Mouse (Mus musculus) embryonic facial prominence, embryonic 12.5 days (tissue): Measurements from ENCODE around the gene Gm2a. TPM values are rescaled to one million over a fixed set of nuclear protein-coding genes. Genes with fewer than 3 reads are reported as not detected.

Source experiments
- ATAC-seq: fragments of 200-750 bp; cut with Nextera tagmentation; 2 replicates; pipeline ENCODE4 v1.8.0; 2017; ENCODE audit not compliant: insufficient number of reproducible peaks, insufficient read depth, low FRiP score, low TSS enrichment
- H3K27ac ChIP-seq: fragments of 300-500 bp; sonication (generic); 2 replicates; pipeline ENCODE4 v1.5.1; 2016; ENCODE audit warnings: mild to moderate bottlenecking
- H3K27me3 ChIP-seq: fragments of 300-500 bp; sonication (generic); 2 replicates; pipeline ENCODE4 v1.6.1; 2016; ENCODE audit warnings: mild to moderate bottlenecking, moderate library complexity
- H3K36me3 ChIP-seq: fragments of 300-500 bp; sonication (generic); 2 replicates; pipeline ENCODE4 v1.6.1; 2016; ENCODE audit warnings: mild to moderate bottlenecking
- H3K4me1 ChIP-seq: fragments of 300-500 bp; sonication (generic); 2 replicates; pipeline ENCODE4 v1.6.1; 2016
- H3K4me2 ChIP-seq: fragments of 300-500 bp; sonication (generic); replicated peaks from 2 replicates; pipeline ENCODE4 v1.6.1; 2016; ENCODE audit warnings: mild to moderate bottlenecking, moderate library complexity
- H3K4me3 ChIP-seq: fragments of 300-500 bp; sonication (generic); 2 replicates; pipeline ENCODE4 v1.5.1; 2016; ENCODE audit warnings: mild to moderate bottlenecking
- H3K9ac ChIP-seq: fragments of 300-500 bp; sonication (generic); 2 replicates; pipeline ENCODE4 v1.6.1; 2016; ENCODE audit warnings: mild to moderate bottlenecking, moderate library complexity
- H3K9me3 ChIP-seq: fragments of 300-500 bp; sonication (generic); 2 replicates; pipeline ENCODE4 v1.6.1; 2016; ENCODE audit warnings: mild to moderate bottlenecking, moderate library complexity
- WGBS: fragments of 180-500 bp; shearing (Covaris S2); methylation state at CpG from one replicate; pipeline ENCODE4 v1.1.7; 2016; 5-methylcytosine and 5-hydroxymethylcytosine counted together
- polyA plus RNA-seq: library from polyadenylated mRNA; unstranded; fragments of >200 nt; fragmentation: Nextera tagmentation; extraction: Ambion mirVana; gene quantifications from 2 replicates; pipeline ENCODE4 v1.2.1, GENCODE M21; 2016

The Gm2a gene
- polyA plus RNA-seq, 1 experiment from 2014 or later, result 13.0 TPM

DNA sequence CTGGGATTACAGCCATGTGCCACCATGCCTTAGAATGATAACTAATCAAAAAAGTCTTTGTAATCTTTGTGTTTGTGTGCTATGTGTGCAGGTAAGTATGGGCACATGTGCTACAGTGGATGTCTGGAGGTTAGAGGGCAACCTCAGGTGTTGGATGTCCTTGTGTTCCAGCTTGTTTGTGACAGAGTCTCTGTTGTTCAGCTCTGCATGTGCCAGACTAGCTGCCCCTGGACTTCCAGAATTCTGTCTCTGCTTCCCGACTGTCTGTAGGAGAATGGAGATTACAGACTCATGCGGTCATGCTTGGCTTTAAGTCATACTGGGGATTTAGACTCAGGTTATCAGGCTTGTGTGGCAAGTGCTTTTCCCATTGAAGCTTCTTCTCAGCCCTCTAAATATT is 16.4 kb downstream of the Gm2a start:
- no peak overlapping the region for H3K9ac ChIP-seq
- H3K27ac ChIP-seq, result no peak overlapping the region
- 73% methylated on average over 2 of the region's 2 CpGs for WGBS
- ATAC-seq, result no peak
- H3K4me3 ChIP-seq, result no peak overlapping the region
- H3K4me1 ChIP-seq, result no peaks in the 10 kb centered on the region
- H3K36me3 ChIP-seq, result no peaks in the 10 kb centered on the region
- H3K9me3 ChIP-seq, result no peaks in the 10 kb centered on the region
- no peaks in the 10 kb centered on the region for H3K27me3 ChIP-seq
- no peak overlapping the region for H3K4me2 ChIP-seq

GRCm38 (mm10) chr11:55116004-55116403 is 18.1 kb downstream of the Gm2a start:
- Histone ChIP-seq H3K27me3 (no peaks in the 10 kb centered on the region), H3K9me3 (no peaks in the 10 kb centered on the region), H3K4me3 (no peak overlapping the region), H3K9ac (no peak overlapping the region), H3K27ac (no peak overlapping the region), H3K4me2 (no peak overlapping the region), H3K4me1 (no peaks in the 10 kb centered on the region), H3K36me3 (no peaks in the 10 kb centered on the region)
- WGBS, result 80% methylated on average over 3 of the region's 3 CpGs
- no peak for ATAC-seq

- Histone ChIP-seq H3K27ac (no peak overlapping the region), H3K4me3 (no peak overlapping the region), H3K9ac (no peak overlapping the region), H3K9me3 (no peaks in the 10 kb centered on the region), H3K27me3 (no peaks in the 10 kb centered on the region), H3K36me3 (no peaks in the 10 kb centered on the region), H3K4me1 (no peaks in the 10 kb centered on the region), H3K4me2 (no peak overlapping the region)
- no peak for ATAC-seq
- 82% methylated on average over 2 of the region's 2 CpGs for WGBS
Observed at GRCm38 (mm10) chr11:55117031-55117430, 19.1 kb downstream of the Gm2a start.

GRCm38 (mm10) chr11:55120279-55120678 is 22.4 kb downstream of the Gm2a start:
- H3K4me1 ChIP-seq, result no peaks in the 10 kb centered on the region
- no peaks in the 10 kb centered on the region for H3K36me3 ChIP-seq
- no peak overlapping the region for H3K4me2 ChIP-seq
- ATAC-seq, result no peak
- no peak overlapping the region for H3K9ac ChIP-seq
- no peak overlapping the region for H3K27ac ChIP-seq
- no peaks in the 10 kb centered on the region for H3K9me3 ChIP-seq
- no peak overlapping the region for H3K4me3 ChIP-seq
- no peaks in the 10 kb centered on the region for H3K27me3 ChIP-seq

DNA sequence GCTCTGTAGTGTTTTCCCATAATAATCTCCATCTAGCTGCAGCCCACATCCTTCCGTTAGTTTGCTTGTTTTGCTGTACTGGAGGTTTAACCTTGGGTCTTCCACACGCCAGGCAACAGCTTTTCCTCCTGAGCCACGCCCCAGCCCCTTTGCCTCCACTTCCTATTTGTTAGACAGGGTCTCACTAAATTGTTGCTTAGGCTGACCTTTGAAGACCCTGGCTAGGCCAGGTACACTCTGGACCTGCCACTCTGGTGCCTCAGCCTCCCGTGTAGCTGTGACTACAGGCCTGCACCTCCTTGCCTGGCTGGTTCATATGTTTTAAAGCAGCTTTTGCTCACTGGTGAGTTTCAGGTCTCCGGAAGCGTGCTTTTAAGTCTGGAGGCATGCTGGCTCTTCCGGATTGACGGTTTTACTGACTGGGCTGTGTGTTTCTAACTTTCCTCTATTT is 22.9 kb downstream of the Gm2a start:
- Histone ChIP-seq H3K4me2 (no peak overlapping the region), H3K36me3 (no peaks in the 10 kb centered on the region), H3K27me3 (no peaks in the 10 kb centered on the region), H3K27ac (0 out of 2 replicates have a peak overlapping the region, but pooled peaks have one; percentile 62), H3K9me3 (no peaks in the 10 kb centered on the region), H3K4me1 (no peaks in the 10 kb centered on the region), H3K4me3 (no peak overlapping the region), H3K9ac (no peak overlapping the region)
- ATAC-seq, result no peak
- 72% methylated on average over 8 of the region's 8 CpGs for WGBS

- H3K4me3 ChIP-seq, result no peak overlapping the region
- H3K27me3 ChIP-seq, result no peaks in the 10 kb centered on the region
- H3K4me2 ChIP-seq, result no peak overlapping the region
- no peaks in the 10 kb centered on the region for H3K4me1 ChIP-seq
- no peak for ATAC-seq
- no peaks in the 10 kb centered on the region for H3K9me3 ChIP-seq
- no peak overlapping the region for H3K27ac ChIP-seq
- no peak overlapping the region for H3K9ac ChIP-seq
- WGBS, result 74% methylated on average over 1 of the region's 1 CpGs
- H3K36me3 ChIP-seq, result no peaks in the 10 kb centered on the region
Observed at GRCm38 (mm10) chr11:55121430-55121829, 23.5 kb downstream of the Gm2a start.

DNA sequence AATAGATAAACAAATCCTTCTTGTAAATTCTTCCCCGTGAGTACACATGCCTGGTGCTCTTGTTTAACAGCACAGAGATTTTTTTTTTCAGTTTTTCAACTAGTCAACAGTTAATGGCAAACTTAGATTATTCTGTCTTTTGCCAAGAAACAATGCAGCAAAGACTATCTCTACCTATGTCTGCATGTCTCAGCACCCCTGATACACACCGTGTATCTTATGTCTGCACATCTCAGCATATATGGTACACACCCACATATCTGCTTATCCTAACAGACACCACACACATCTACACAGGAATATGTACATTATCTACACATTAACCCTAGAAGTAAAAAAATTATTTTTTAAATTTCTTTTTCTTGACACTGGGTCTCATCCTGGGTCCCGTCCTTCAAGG is 28.7 kb downstream of the Gm2a start:
- no peaks in the 10 kb centered on the region for H3K4me1 ChIP-seq
- WGBS, result 83% methylated on average over 3 of the region's 3 CpGs
- no peak overlapping the region for H3K4me2 ChIP-seq
- H3K27me3 ChIP-seq, result no peaks in the 10 kb centered on the region
- H3K36me3 ChIP-seq, result no peaks in the 10 kb centered on the region
- no peak overlapping the region for H3K27ac ChIP-seq
- H3K9ac ChIP-seq, result no peak overlapping the region
- no peaks in the 10 kb centered on the region for H3K9me3 ChIP-seq
- no peak for ATAC-seq
- no peak overlapping the region for H3K4me3 ChIP-seq

DNA sequence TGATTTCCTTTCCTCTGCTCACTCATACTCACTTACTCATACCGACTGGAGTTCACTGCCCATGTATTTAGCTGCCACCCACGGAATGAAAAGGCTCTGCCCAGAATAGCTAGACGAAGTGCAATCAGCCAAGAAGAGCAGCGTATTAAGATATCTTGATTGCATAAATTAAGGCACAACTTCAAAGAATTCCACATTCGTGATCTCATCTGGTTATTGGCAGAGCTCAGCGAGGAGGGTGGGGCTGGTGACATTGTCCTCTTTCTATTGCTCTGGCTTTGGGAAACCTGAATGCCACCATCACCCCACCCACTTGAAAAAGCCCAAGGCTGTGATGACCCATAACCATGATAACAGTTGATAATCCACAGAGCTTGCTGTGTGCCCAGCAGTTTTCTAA is 30.0 kb downstream of the Gm2a start:
- H3K36me3 ChIP-seq, result no peaks in the 10 kb centered on the region
- ATAC-seq, result no peak
- WGBS, result 75% methylated on average over 6 of the region's 6 CpGs

DNA sequence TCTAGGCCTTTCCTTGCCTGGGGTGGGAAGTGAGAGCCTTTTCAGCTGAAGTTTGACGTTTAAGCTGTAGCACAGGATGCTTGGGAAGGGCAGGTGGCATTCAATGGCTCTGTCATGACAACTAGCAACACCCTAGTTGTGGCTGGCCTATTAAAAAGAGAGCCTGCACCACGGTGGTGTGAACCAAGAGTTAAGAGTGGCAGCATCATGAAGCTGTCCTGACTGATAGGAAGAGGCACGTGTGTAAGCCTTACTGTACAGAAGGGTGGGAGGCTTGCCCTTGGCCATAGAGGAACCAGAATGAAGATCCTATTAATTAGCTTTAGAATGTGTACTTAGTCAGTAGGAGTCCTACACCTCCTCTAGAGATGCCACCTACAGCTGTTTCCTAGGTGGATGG is 30.5 kb downstream of the Gm2a start:
- Histone ChIP-seq H3K27ac (no peak overlapping the region), H3K36me3 (no peaks in the 10 kb centered on the region), H3K9ac (no peak overlapping the region), H3K27me3 (no peaks in the 10 kb centered on the region), H3K4me2 (no peak overlapping the region), H3K4me1 (no peaks in the 10 kb centered on the region), H3K4me3 (no peak overlapping the region), H3K9me3 (no peaks in the 10 kb centered on the region)
- 76% methylated on average over 3 of the region's 3 CpGs for WGBS
- no peak for ATAC-seq

More for the DNA sequence above, 30.0 kb downstream of the Gm2a start:
- H3K27me3 ChIP-seq, result no peaks in the 10 kb centered on the region
- no peaks in the 10 kb centered on the region for H3K4me1 ChIP-seq
- H3K4me3 ChIP-seq, result no peak overlapping the region
- no peaks in the 10 kb centered on the region for H3K9me3 ChIP-seq
- H3K9ac ChIP-seq, result no peak overlapping the region
- no peak overlapping the region for H3K27ac ChIP-seq
- H3K4me2 ChIP-seq, result no peak overlapping the region

- no peak for ATAC-seq
- no peaks in the 10 kb centered on the region for H3K36me3 ChIP-seq
- no peaks in the 10 kb centered on the region for H3K9me3 ChIP-seq
- no peaks in the 10 kb centered on the region for H3K4me1 ChIP-seq
- 91% methylated on average over 11 of the region's 11 CpGs for WGBS
- H3K4me2 ChIP-seq, result no peak overlapping the region
- no peak overlapping the region for H3K4me3 ChIP-seq
- H3K9ac ChIP-seq, result no peak overlapping the region
- no peaks in the 10 kb centered on the region for H3K27me3 ChIP-seq
- no peak overlapping the region for H3K27ac ChIP-seq
Observed at GRCm38 (mm10) chr11:55131077-55131742, 33.3 kb downstream of the Gm2a start.

DNA sequence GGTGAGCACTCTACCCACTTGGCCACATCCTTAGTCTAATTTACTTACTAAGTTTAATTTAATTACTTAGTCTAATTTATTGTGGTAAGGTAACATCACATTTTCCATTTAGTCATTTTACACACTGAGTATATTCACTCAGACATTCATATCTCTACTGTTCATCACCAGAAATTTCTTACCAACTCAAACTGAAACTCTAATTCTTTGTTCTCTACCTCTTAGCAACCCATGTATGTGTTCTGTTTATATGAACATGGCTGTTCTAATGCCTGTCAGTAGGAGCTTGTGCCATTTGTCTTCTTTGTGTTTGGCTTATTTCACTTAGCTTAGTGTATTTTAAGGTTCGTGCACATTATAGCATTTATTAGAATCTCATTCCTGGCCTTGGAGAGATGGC is 34.0 kb downstream of the Gm2a start:
- Histone ChIP-seq H3K9ac (no peak overlapping the region), H3K4me3 (no peak overlapping the region), H3K27me3 (no peaks in the 10 kb centered on the region), H3K27ac (no peak overlapping the region), H3K9me3 (no peaks in the 10 kb centered on the region), H3K4me2 (no peak overlapping the region), H3K36me3 (no peaks in the 10 kb centered on the region), H3K4me1 (no peaks in the 10 kb centered on the region)
- WGBS, result 86% methylated on average over 1 of the region's 1 CpGs
- ATAC-seq, result no peak

GRCm38 (mm10) chr11:55133204-55133603 is 35.3 kb downstream of the Gm2a start:
- H3K4me2 ChIP-seq, result no peak overlapping the region
- no peaks in the 10 kb centered on the region for H3K27me3 ChIP-seq
- no peak overlapping the region for H3K4me3 ChIP-seq
- H3K27ac ChIP-seq, result no peak overlapping the region
- H3K9ac ChIP-seq, result no peak overlapping the region
- no peaks in the 10 kb centered on the region for H3K4me1 ChIP-seq
- WGBS, result 83% methylated on average over 1 of the region's 1 CpGs
- no peak for ATAC-seq
- H3K9me3 ChIP-seq, result no peaks in the 10 kb centered on the region
- no peaks in the 10 kb centered on the region for H3K36me3 ChIP-seq

GRCm38 (mm10) chr11:55134407-55134806 is 36.5 kb downstream of the Gm2a start:
- Histone ChIP-seq H3K9me3 (no peaks in the 10 kb centered on the region), H3K4me1 (no peaks in the 10 kb centered on the region), H3K27ac (no peak overlapping the region), H3K27me3 (no peaks in the 10 kb centered on the region), H3K9ac (no peak overlapping the region), H3K36me3 (no peaks in the 10 kb centered on the region), H3K4me3 (no peak overlapping the region), H3K4me2 (no peak overlapping the region)
- ATAC-seq, result no peak
- WGBS, result 92% methylated on average over 1 of the region's 1 CpGs
